Mouse (Mus musculus): ENCODE data around the gene R3hdml. TPM values are rescaled to one million over a fixed set of nuclear protein-coding genes. Genes with fewer than 3 reads are reported as not detected.

Gene R3hdml
- polyA plus RNA-seq, 2 experiments, result not detected

DNA sequence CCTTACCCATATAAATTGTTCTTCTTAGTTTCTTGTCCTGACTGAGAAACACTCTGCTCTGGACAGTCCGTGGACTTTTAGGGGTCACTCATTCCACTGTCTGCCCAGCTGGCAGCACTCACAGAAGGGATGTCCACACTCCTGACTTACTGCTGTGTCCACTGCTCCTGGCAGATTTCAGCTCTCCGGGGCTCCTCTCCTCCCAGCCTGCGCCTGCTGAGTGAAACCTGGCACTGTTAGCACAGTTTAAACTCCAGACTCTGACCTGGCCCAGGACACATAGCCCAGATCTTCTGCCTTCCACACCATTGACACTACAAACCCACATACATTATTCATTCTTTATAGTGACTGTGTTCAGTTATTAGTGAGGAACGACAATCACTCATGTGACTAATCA is 28.1 kb upstream of the R3hdml start:
- DNase-seq (ENCODE audit: low read depth in 3 of 3, low spot score in 3 of 3) (no peak), ATAC-seq (ENCODE audit: insufficient read depth) (no peak)
- WGBS (ENCODE audit: insufficient replicate concordance), result 64% methylated on average over 4 of the region's 4 CpGs
- Histone ChIP-seq H3K27ac (no peak overlapping the region), H3K27me3 (ENCODE audit: control insufficient read depth, insufficient read depth, low read length) (peaks cover 2% of the 10 kb centered on the region; the same call in 1 of the 2 replicates), H3K36me3 (replicated peaks; ENCODE audit: control insufficient read depth, insufficient read depth, low read depth) (0 out of 2 replicates have a peak, but pooled peaks cover under 1% of the 10 kb centered on the region), H3K4me2 (ENCODE audit: low read depth) (no peak overlapping the region), H3K9me3 (ENCODE audit: control insufficient read depth, low read length) (no peaks in the 10 kb centered on the region), H3K4me3 (ENCODE audit: insufficient read depth in 1 of 2, low read depth in 2 of 2, low read length in 2 of 2) (no peak overlapping the region), H3K4me1 (replicated peaks; ENCODE audit: control insufficient read depth in 2 of 2, insufficient read depth in 2 of 2, low read length in 1 of 2) (no peaks in the 10 kb centered on the region), H3K9ac (replicated peaks) (no peak overlapping the region)
- TF ChIP-seq CTCF (IDR thresholded peaks at IDR 0.05; ENCODE audit: low read depth) (no peak), EP300 (IDR thresholded peaks at IDR 0.05; ENCODE audit: low read depth) (no peak)

GRCm38 (mm10) chr2:163464562-163464961 is 27.6 kb upstream of the R3hdml start:
- no peaks in the 10 kb centered on the region for H3K4me1 ChIP-seq (replicated peaks; ENCODE audit: control insufficient read depth in 2 of 2, insufficient read depth in 2 of 2, low read length in 1 of 2)
- no peak overlapping the region for H3K27ac ChIP-seq
- 0 out of 2 replicates have a peak, but pooled peaks cover 2% of the 10 kb centered on the region for H3K36me3 ChIP-seq (replicated peaks; ENCODE audit: control insufficient read depth, insufficient read depth, low read depth)
- H3K27me3 ChIP-seq (ENCODE audit: control insufficient read depth, insufficient read depth, low read length), result no peaks in the 10 kb centered on the region
- ATAC-seq (ENCODE audit: insufficient read depth), result no peak
- WGBS (ENCODE audit: insufficient replicate concordance), result 60% methylated on average over 6 of the region's 6 CpGs
- TF ChIP-seq EP300 (IDR thresholded peaks at IDR 0.05; ENCODE audit: low read depth) (no peak), CTCF (IDR thresholded peaks at IDR 0.05; ENCODE audit: low read depth) (no peak)
- H3K9me3 ChIP-seq (ENCODE audit: control insufficient read depth, low read length), result no peaks in the 10 kb centered on the region
- DNase-seq (ENCODE audit: low read depth in 3 of 3, low spot score in 3 of 3), result no peak
- H3K9ac ChIP-seq (replicated peaks), result no peak overlapping the region
- H3K4me2 ChIP-seq (ENCODE audit: low read depth), result no peak overlapping the region
- H3K4me3 ChIP-seq (ENCODE audit: insufficient read depth in 1 of 2, low read depth in 2 of 2, low read length in 2 of 2), result no peak overlapping the region

GRCm38 (mm10) chr2:163466771-163467170 is 25.3 kb upstream of the R3hdml start:
- 0 out of 2 replicates have a peak, but pooled peaks cover 2% of the 10 kb centered on the region for H3K36me3 ChIP-seq (replicated peaks; ENCODE audit: control insufficient read depth, insufficient read depth, low read depth)
- H3K9me3 ChIP-seq (ENCODE audit: control insufficient read depth, low read length), result no peaks in the 10 kb centered on the region
- no peak for ATAC-seq (ENCODE audit: insufficient read depth)
- no peak overlapping the region for H3K9ac ChIP-seq (replicated peaks)
- no peaks in the 10 kb centered on the region for H3K27me3 ChIP-seq (ENCODE audit: control insufficient read depth, insufficient read depth, low read length)
- H3K4me2 ChIP-seq (ENCODE audit: low read depth), result no peak overlapping the region
- H3K4me3 ChIP-seq (ENCODE audit: insufficient read depth in 1 of 2, low read depth in 2 of 2, low read length in 2 of 2), result no peak overlapping the region
- H3K27ac ChIP-seq, result no peak overlapping the region
- 52% methylated on average over 8 of the region's 8 CpGs for WGBS (ENCODE audit: insufficient replicate concordance)
- peaks cover 6 to 8% of the 10 kb centered on the region in 2 experiments for H3K4me1 ChIP-seq (replicated peaks; ENCODE audit: control insufficient read depth in 2 of 2, insufficient read depth in 2 of 2, low read length in 1 of 2)
- no peak for DNase-seq (ENCODE audit: low read depth in 3 of 3, low spot score in 3 of 3)
- TF ChIP-seq CTCF (IDR thresholded peaks at IDR 0.05; ENCODE audit: low read depth), result no peak
- TF ChIP-seq EP300 (IDR thresholded peaks at IDR 0.05; ENCODE audit: low read depth), result no peak

- H3K9ac ChIP-seq (replicated peaks), result no peak overlapping the region
- peaks cover 6 to 8% of the 10 kb centered on the region in 2 experiments for H3K4me1 ChIP-seq (replicated peaks; ENCODE audit: control insufficient read depth in 2 of 2, insufficient read depth in 2 of 2, low read length in 1 of 2)
- DNase-seq (ENCODE audit: low read depth in 3 of 3, low spot score in 3 of 3) (no peak), ATAC-seq (ENCODE audit: insufficient read depth) (no peak)
- no peak overlapping the region for H3K4me2 ChIP-seq (ENCODE audit: low read depth)
- H3K4me3 ChIP-seq (ENCODE audit: insufficient read depth in 1 of 2, low read depth in 2 of 2, low read length in 2 of 2), result no peak overlapping the region
- H3K27ac ChIP-seq, result no peak overlapping the region
- no peaks in the 10 kb centered on the region for H3K27me3 ChIP-seq (ENCODE audit: control insufficient read depth, insufficient read depth, low read length)
- no peaks in the 10 kb centered on the region for H3K9me3 ChIP-seq (ENCODE audit: control insufficient read depth, low read length)
- 0 out of 2 replicates have a peak, but pooled peaks cover 2% of the 10 kb centered on the region for H3K36me3 ChIP-seq (replicated peaks; ENCODE audit: control insufficient read depth, insufficient read depth, low read depth)
- TF ChIP-seq EP300 (IDR thresholded peaks at IDR 0.05; ENCODE audit: low read depth) (no peak), CTCF (IDR thresholded peaks at IDR 0.05; ENCODE audit: low read depth) (no peak)
- WGBS (ENCODE audit: insufficient replicate concordance), result 82% methylated on average over 6 of the region's 6 CpGs
Measured at GRCm38 (mm10) chr2:163467585-163467984, 24.5 kb upstream of the R3hdml start.

GRCm38 (mm10) chr2:163468866-163469265 is 23.3 kb upstream of the R3hdml start:
- H3K27me3 ChIP-seq (ENCODE audit: control insufficient read depth, insufficient read depth, low read length), result no peaks in the 10 kb centered on the region
- 72% methylated on average over 6 of the region's 6 CpGs for WGBS (ENCODE audit: insufficient replicate concordance)
- no peak overlapping the region for H3K9ac ChIP-seq (replicated peaks)
- no peaks in the 10 kb centered on the region for H3K9me3 ChIP-seq (ENCODE audit: control insufficient read depth, low read length)
- H3K4me3 ChIP-seq (ENCODE audit: insufficient read depth in 1 of 2, low read depth in 2 of 2, low read length in 2 of 2), result no peak overlapping the region
- TF ChIP-seq CTCF (IDR thresholded peaks at IDR 0.05; ENCODE audit: low read depth) (no peak), EP300 (IDR thresholded peaks at IDR 0.05; ENCODE audit: low read depth) (no peak)
- peaks cover 6 to 8% of the 10 kb centered on the region in 2 experiments for H3K4me1 ChIP-seq (replicated peaks; ENCODE audit: control insufficient read depth in 2 of 2, insufficient read depth in 2 of 2, low read length in 1 of 2)
- ATAC-seq (ENCODE audit: insufficient read depth) (no peak), DNase-seq (ENCODE audit: low read depth in 3 of 3, low spot score in 3 of 3) (no peak)
- no peak overlapping the region for H3K4me2 ChIP-seq (ENCODE audit: low read depth)
- H3K36me3 ChIP-seq (replicated peaks; ENCODE audit: control insufficient read depth, insufficient read depth, low read depth), result 0 out of 2 replicates have a peak, but pooled peaks cover 2% of the 10 kb centered on the region
- no peak overlapping the region for H3K27ac ChIP-seq

All from liver, embryonic 14.5 days (tissue).